Mouse (Mus musculus): Measurements from ENCODE around the gene Rasgrf1. TPM values are rescaled to one million over a fixed set of nuclear protein-coding genes. Genes with fewer than 3 reads are reported as not detected.

The Rasgrf1 gene
- polyA plus RNA-seq (2015; fragmentation: Nextera tagmentation; extraction: Ambion mirVana), result 0.06 TPM in 1 of 2 replicates, not detected in the other

GRCm38 (mm10) chr9:89909131-89910010 lies at the start of gene Rasgrf1:
Rasgrf1 (plus strand) TSS chr9:89909908.

DNA sequence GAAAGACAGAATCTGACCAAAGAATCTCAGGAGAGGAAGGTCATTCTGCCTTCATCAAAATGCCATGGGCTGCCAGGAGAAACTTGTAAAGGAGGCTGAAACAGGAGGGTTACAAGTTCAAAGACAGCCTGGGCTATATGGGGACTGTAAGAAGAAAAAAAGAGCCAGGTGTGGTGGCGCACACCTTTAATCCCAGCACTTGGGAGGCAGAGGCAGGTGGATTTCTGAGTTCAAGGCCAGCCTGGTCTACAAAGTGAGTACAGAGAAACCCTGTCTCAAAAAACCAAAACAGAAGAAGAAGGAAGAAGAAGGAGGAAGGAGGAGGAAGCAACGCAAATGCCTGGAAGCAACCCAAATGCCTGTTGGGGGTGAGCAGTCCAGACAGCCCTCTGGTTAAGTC lies 144.1 kb downstream of the Rasgrf1 start, which contains the start of gene Ctsh:
TSS of gene Ctsh (plus strand) at position 301 of the 400 bp plus-strand sequence.

Other genes starting within 250 kb of the Rasgrf1 start
- 58.8 and 72.6 TPM in 2 replicates for gene Tmed3, start 204.8 kb upstream of the Rasgrf1 start, polyA plus RNA-seq (2015; fragmentation: Nextera tagmentation; extraction: Ambion mirVana)
- gene Ankrd34c, start 171.4 kb upstream of the Rasgrf1 start, polyA plus RNA-seq (2015; fragmentation: Nextera tagmentation; extraction: Ambion mirVana), result not detected in 2 replicates
- 41.2 and 43.8 TPM in 2 replicates for gene Ctsh, start 144.2 kb downstream of the Rasgrf1 start, polyA plus RNA-seq (2015; fragmentation: Nextera tagmentation; extraction: Ambion mirVana)
- gene Morf4l1, start 204.9 kb downstream of the Rasgrf1 start, polyA plus RNA-seq (2015; fragmentation: Nextera tagmentation; extraction: Ambion mirVana), result 190 and 209 TPM in 2 replicates